Mouse (Mus musculus) forebrain, embryonic 13.5 days (tissue): ENCODE measurements around the gene Stap1. TPM values are rescaled to one million over a fixed set of nuclear protein-coding genes. Genes with fewer than 3 reads are reported as not detected.
A peak's percentile ranks its signal among the peaks of the same experiment; 100 is the strongest.

Experiments used
- ATAC-seq: fragments of 200-750 bp; cut with Nextera tagmentation; 2 replicates; pipeline ENCODE4 v1.8.0; 2017
- H3K27ac ChIP-seq: fragments of 300-500 bp; sonication (generic); 2 replicates; pipeline ENCODE4 v1.5.1; 2015; ENCODE audit warnings: inconsistent platforms, mild to moderate bottlenecking, moderate library complexity
- H3K27me3 ChIP-seq: fragments of 300-500 bp; sonication (generic); 2 replicates; pipeline ENCODE4 v1.6.1; 2015; ENCODE audit warnings: mild to moderate bottlenecking, inconsistent platforms
- H3K36me3 ChIP-seq: fragments of 300-500 bp; sonication (generic); 2 replicates; pipeline ENCODE4 v1.6.1; 2015; ENCODE audit warnings: mild to moderate bottlenecking, inconsistent platforms; ENCODE audit not compliant: poor library complexity, severe bottlenecking
- H3K4me1 ChIP-seq: fragments of 300-500 bp; sonication (generic); 2 replicates; pipeline ENCODE4 v1.6.1; 2015; ENCODE audit warnings: inconsistent platforms
- H3K4me2 ChIP-seq: fragments of 300-500 bp; sonication (generic); 2 replicates; pipeline ENCODE4 v1.6.1; 2015; ENCODE audit warnings: inconsistent platforms, mild to moderate bottlenecking, moderate library complexity
- H3K4me3 ChIP-seq: fragments of 300-500 bp; sonication (generic); 2 replicates; pipeline ENCODE4 v1.5.1; 2015; ENCODE audit warnings: mild to moderate bottlenecking, inconsistent platforms
- H3K9ac ChIP-seq: fragments of 300-500 bp; sonication (generic); 2 replicates; pipeline ENCODE4 v1.6.1; 2015; ENCODE audit warnings: mild to moderate bottlenecking, inconsistent platforms
- H3K9me3 ChIP-seq: fragments of 300-500 bp; sonication (generic); replicated peaks from 2 replicates; pipeline ENCODE4 v1.6.1; 2016; ENCODE audit warnings: inconsistent platforms
- WGBS: fragments of 180-500 bp; shearing (Covaris S2); methylation state at CpG from one replicate; pipeline ENCODE4 v1.1.7; 2015; 5-methylcytosine and 5-hydroxymethylcytosine counted together
- polyA plus RNA-seq: library from polyadenylated mRNA; unstranded; fragments of >200 nt; fragmentation: Nextera tagmentation; extraction: Ambion mirVana; gene quantifications from 2 replicates; pipeline ENCODE4 v1.2.1, GENCODE M21; 2015

Stap1 gene
- 0.23 and 0.24 TPM in 2 replicates for polyA plus RNA-seq

GRCm38 (mm10) chr5:86071538-86071937, at the start of gene Stap1:
Gene Stap1, plus strand, starts transcription at chr5:86071746.
- WGBS, result 80% methylated on average over 7 of the region's 7 CpGs
- no peak within 1 kb of the TSS for H3K4me2 ChIP-seq
- H3K9me3 ChIP-seq, result no peaks in the 10 kb centered on the region
- no peak within 1 kb of the TSS for H3K27ac ChIP-seq
- no peaks in the 10 kb centered on the region for H3K36me3 ChIP-seq
- no peak for ATAC-seq
- no peaks in the 10 kb centered on the region for H3K4me1 ChIP-seq
- no peak within 1 kb of the TSS for H3K9ac ChIP-seq
- H3K27me3 ChIP-seq, result no peaks in the 10 kb centered on the region
- no peak within 1 kb of the TSS for H3K4me3 ChIP-seq

DNA sequence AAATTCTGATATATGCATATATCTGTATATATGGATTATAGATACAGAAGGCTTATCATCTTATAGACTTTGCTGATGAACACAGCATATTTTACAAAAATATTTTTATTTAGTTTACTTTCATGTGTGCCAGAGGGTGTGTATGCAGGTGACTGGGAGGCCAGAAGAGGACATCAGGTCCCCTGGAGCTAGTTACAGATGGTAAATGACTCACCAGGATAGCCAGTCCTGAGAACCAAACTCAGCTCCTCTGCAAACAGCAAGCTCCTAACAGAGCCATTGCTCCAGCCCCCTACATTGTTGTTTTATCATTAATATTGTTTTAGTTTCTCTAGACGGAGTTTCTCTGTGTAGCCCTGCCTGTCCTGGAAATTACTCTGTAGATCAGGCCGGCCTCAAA, 41.7 kb upstream of the Stap1 start:
- Histone ChIP-seq H3K4me1 (no peaks in the 10 kb centered on the region), H3K9ac (no peak overlapping the region), H3K27me3 (no peaks in the 10 kb centered on the region), H3K9me3 (no peaks in the 10 kb centered on the region), H3K27ac (no peak overlapping the region), H3K4me2 (no peak overlapping the region), H3K4me3 (no peak overlapping the region), H3K36me3 (peaks cover 48% of the 10 kb centered on the region)
- ATAC-seq, result no peak
- 88% methylated on average over 2 of the region's 2 CpGs for WGBS

GRCm38 (mm10) chr5:86063501-86063900, 8.0 kb upstream of the Stap1 start:
- 100% methylated on average over 1 of the region's 1 CpGs for WGBS
- Histone ChIP-seq H3K9me3 (no peaks in the 10 kb centered on the region), H3K36me3 (peaks cover 4% of the 10 kb centered on the region; the same call in 1 of the 2 replicates), H3K4me1 (peaks cover 17% of the 10 kb centered on the region), H3K4me2 (peak overlapping the region; percentile 63), H3K4me3 (peak overlapping the region; percentile 83), H3K9ac (no peak overlapping the region), H3K27me3 (no peaks in the 10 kb centered on the region), H3K27ac (no peak overlapping the region)
- ATAC-seq, result no peak

GRCm38 (mm10) chr5:86065101-86065875, 6.3 kb upstream of the Stap1 start, which contains the start of gene Cenpc1:
Gene Cenpc1, minus strand, starts transcription at chr5:86065583.
- under 1% methylated on average over 60 of the region's 60 CpGs for WGBS
- Histone ChIP-seq H3K4me2 (peak within 1 kb of the TSS; percentile 63), H3K9ac (peak within 1 kb of the TSS; percentile 81), H3K27me3 (no peaks in the 10 kb centered on the region), H3K4me3 (peak within 1 kb of the TSS; percentile 83), H3K4me1 (peaks cover 17% of the 10 kb centered on the region), H3K36me3 (no peaks in the 10 kb centered on the region), H3K27ac (peak within 1 kb of the TSS; percentile 87), H3K9me3 (no peaks in the 10 kb centered on the region)
- peak; percentile 94 for ATAC-seq

DNA sequence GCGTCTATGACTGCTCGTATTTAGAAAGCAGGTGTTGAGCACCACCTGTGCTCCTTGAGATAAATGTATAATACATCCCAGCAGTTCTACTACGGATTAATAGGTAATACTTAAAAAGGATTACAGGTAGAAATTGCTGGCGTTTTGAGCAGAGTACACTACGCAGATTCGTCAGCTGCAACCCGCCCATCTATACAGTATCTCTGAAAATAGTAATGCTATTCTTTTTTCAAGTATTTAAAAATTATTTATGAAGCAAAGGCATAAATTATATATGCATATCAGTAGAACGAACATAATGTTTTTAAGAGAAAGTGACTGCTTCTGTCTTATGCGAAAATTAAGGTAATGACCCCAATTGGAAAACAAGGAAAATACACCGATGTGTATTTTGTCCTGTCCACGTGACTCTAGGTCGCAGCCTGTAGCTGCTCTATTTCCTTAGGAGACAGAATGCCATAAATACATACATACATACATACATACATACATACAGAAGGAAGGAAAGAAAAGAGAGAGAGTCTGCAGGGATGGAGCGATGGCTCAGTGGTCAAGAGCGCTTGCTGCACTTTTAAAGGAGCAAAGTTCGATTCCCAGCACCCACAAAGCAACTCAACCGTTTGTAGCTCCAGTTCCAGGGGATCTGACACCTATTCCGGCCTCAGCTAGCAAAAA, 5.5 kb upstream of the Stap1 start:
- peak; percentile 34 for ATAC-seq
- H3K36me3 ChIP-seq, result no peaks in the 10 kb centered on the region
- peak overlapping the region; percentile 51 for H3K9ac ChIP-seq
- peak overlapping the region; percentile 83 for H3K4me3 ChIP-seq
- WGBS, result under 1% methylated on average over 17 of the region's 17 CpGs
- peak overlapping the region; percentile 75 for H3K27ac ChIP-seq
- no peaks in the 10 kb centered on the region for H3K9me3 ChIP-seq
- peaks cover 17% of the 10 kb centered on the region for H3K4me1 ChIP-seq
- H3K27me3 ChIP-seq, result no peaks in the 10 kb centered on the region
- H3K4me2 ChIP-seq, result peak overlapping the region; percentile 63

DNA sequence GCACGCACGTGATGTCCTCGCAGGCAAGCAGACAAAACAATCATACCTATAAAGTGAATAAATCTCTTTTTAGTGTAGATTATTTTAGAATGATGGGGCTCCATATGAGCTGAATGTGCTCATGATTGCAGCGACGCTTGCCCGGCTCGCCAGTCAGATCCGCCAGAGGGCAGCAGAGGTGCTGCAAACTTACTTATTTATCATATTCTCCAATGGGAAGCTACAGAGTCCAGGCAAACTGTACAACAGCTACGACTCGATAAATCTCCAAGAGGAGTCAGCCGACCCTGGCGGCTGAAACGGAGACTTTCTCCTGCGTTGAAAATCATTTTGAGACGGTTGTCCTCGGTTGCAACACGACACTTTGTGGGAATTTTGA, 5.0 kb upstream of the Stap1 start:
- WGBS, result 1% methylated on average over 17 of the region's 17 CpGs
- H3K27ac ChIP-seq, result no peak overlapping the region
- H3K9me3 ChIP-seq, result no peaks in the 10 kb centered on the region
- H3K9ac ChIP-seq, result peak overlapping the region; percentile 43
- no peaks in the 10 kb centered on the region for H3K36me3 ChIP-seq
- peaks cover 17% of the 10 kb centered on the region for H3K4me1 ChIP-seq
- no peaks in the 10 kb centered on the region for H3K27me3 ChIP-seq
- peak; percentile 52 for ATAC-seq
- peak overlapping the region; percentile 83 for H3K4me3 ChIP-seq
- peak overlapping the region; percentile 63 for H3K4me2 ChIP-seq

GRCm38 (mm10) chr5:86068451-86068850, 3.1 kb upstream of the Stap1 start:
- no peak for ATAC-seq
- Histone ChIP-seq H3K9ac (no peak overlapping the region), H3K4me2 (no peak overlapping the region), H3K36me3 (no peaks in the 10 kb centered on the region), H3K27me3 (no peaks in the 10 kb centered on the region), H3K4me3 (no peak overlapping the region), H3K9me3 (no peaks in the 10 kb centered on the region), H3K27ac (no peak overlapping the region), H3K4me1 (peaks cover 11% of the 10 kb centered on the region)
- WGBS, result 88% methylated on average over 3 of the region's 3 CpGs

DNA sequence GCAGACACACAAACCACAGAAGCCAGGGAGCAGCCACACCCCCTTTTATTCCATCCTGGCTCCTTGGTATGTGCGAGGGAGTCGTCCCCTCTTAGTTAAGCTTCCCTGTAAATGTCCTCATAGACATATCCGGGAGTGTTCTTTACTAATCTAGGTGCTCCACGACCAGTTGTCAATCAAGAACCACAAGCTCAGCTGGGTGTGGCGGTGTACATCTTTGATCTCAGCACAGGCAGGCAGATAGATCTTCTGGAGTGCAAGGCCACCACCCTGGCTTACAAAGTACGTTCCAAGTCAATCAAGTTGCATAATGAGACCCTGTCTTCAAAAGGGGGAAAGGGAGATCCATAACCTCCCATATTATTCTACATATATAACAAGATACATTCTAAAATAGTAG, 2.4 kb upstream of the Stap1 start:
- 79% methylated on average over 6 of the region's 6 CpGs for whole genome bisulfite sequencing
- Histone ChIP-seq H3K27ac (no peak overlapping the region), H3K36me3 (no peaks in the 10 kb centered on the region), H3K4me3 (no peak overlapping the region), H3K9me3 (no peaks in the 10 kb centered on the region), H3K4me1 (peaks cover 5% of the 10 kb centered on the region), H3K9ac (no peak overlapping the region), H3K4me2 (no peak overlapping the region), H3K27me3 (no peaks in the 10 kb centered on the region)
- no peak for ATAC-seq

- no peak overlapping the region for H3K27ac ChIP-seq
- 88% methylated on average over 4 of the region's 4 CpGs for WGBS
- H3K9ac ChIP-seq, result no peak overlapping the region
- H3K9me3 ChIP-seq, result no peaks in the 10 kb centered on the region
- H3K36me3 ChIP-seq, result no peaks in the 10 kb centered on the region
- no peaks in the 10 kb centered on the region for H3K4me1 ChIP-seq
- H3K27me3 ChIP-seq, result no peaks in the 10 kb centered on the region
- no peak for ATAC-seq
- no peak overlapping the region for H3K4me3 ChIP-seq
- H3K4me2 ChIP-seq, result no peak overlapping the region
Observed at GRCm38 (mm10) chr5:86072756-86073386, 1.3 kb downstream of the Stap1 start.

- no peak for ATAC-seq
- H3K4me2 ChIP-seq, result no peak overlapping the region
Observed at GRCm38 (mm10) chr5:86078720-86079334, 7.3 kb downstream of the Stap1 start.

GRCm38 (mm10) chr5:86083987-86084386, 12.4 kb downstream of the Stap1 start:
- Histone ChIP-seq H3K4me1 (no peaks in the 10 kb centered on the region), H3K4me3 (no peak overlapping the region), H3K27me3 (no peaks in the 10 kb centered on the region), H3K9me3 (no peaks in the 10 kb centered on the region), H3K36me3 (no peaks in the 10 kb centered on the region), H3K9ac (no peak overlapping the region), H3K27ac (no peak overlapping the region), H3K4me2 (no peak overlapping the region)
- WGBS, result 88% methylated on average over 6 of the region's 6 CpGs
- no peak for ATAC-seq

More at GRCm38 (mm10) chr5:86078720-86079334, 7.3 kb downstream of the Stap1 start:
- Histone ChIP-seq H3K4me1 (no peaks in the 10 kb centered on the region), H3K27ac (no peak overlapping the region), H3K4me3 (no peak overlapping the region), H3K27me3 (no peaks in the 10 kb centered on the region), H3K9me3 (no peaks in the 10 kb centered on the region), H3K9ac (no peak overlapping the region), H3K36me3 (no peaks in the 10 kb centered on the region)
- whole genome bisulfite sequencing, result 85% methylated on average over 3 of the region's 3 CpGs

- Histone ChIP-seq H3K9me3 (no peaks in the 10 kb centered on the region), H3K36me3 (no peaks in the 10 kb centered on the region), H3K4me2 (no peak overlapping the region), H3K27ac (no peak overlapping the region), H3K4me3 (no peak overlapping the region), H3K4me1 (no peaks in the 10 kb centered on the region), H3K9ac (no peak overlapping the region), H3K27me3 (no peaks in the 10 kb centered on the region)
- WGBS, result 91% methylated on average over 7 of the region's 7 CpGs
- ATAC-seq, result no peak
Observed at GRCm38 (mm10) chr5:86084979-86085378, 13.4 kb downstream of the Stap1 start.
